ENCODE assay signal across 8 mouse cellular contexts in genomic region chr5:115907037-115908009, GRCm38 (mm10).
DNase-seq lines count a peak whose midpoint lies in the region; ATAC-seq and TF ChIP-seq lines count a peak whose summit lies in the region.

No protein-coding gene starts in this region.

- H3K4me3 ChIP-seq in forebrain, embryonic 16.5 days (replicated peaks; ENCODE audit: low read length) = peak overlapping the region; percentile 35
- peak overlapping the region; percentile 37 for H3K4me3 ChIP-seq in hindbrain, embryonic 14.5 days (replicated peaks; ENCODE audit: low read length)
- H3K4me3 ChIP-seq in midbrain, embryonic 10.5 days = peak overlapping the region; percentile 55
- H3K4me3 ChIP-seq in stomach, postnatal 0 days (ENCODE audit: low read depth, low read length) = peak overlapping the region; percentile 37

- no peaks in the 10 kb centered on the region for H3K27me3 ChIP-seq in forebrain, embryonic 16.5 days (replicated peaks; ENCODE audit: control insufficient read depth, insufficient read depth, low read length)
- no peaks in the 10 kb centered on the region for H3K27me3 ChIP-seq in hindbrain, embryonic 14.5 days (ENCODE audit: control insufficient read depth, insufficient read depth, low read length)
- no peaks in the 10 kb centered on the region for H3K27me3 ChIP-seq in midbrain, embryonic 10.5 days (ENCODE audit: low read depth, poor library complexity, severe bottlenecking)
- no peaks in the 10 kb centered on the region for H3K27me3 ChIP-seq in stomach, postnatal 0 days (ENCODE audit: control insufficient read depth, insufficient read depth, low read length)

- TF ChIP-seq EP300 in stomach, postnatal 0 days (optimal IDR thresholded peaks at IDR 0.05) = no peak

- WGBS in forebrain, embryonic 16.5 days = 4% methylated on average over 38 of the region's 38 CpGs
- WGBS in hindbrain, embryonic 14.5 days = 2% methylated on average over 38 of the region's 38 CpGs
- 5% methylated on average over 38 of the region's 38 CpGs for WGBS in midbrain, embryonic 10.5 days
- WGBS in stomach, postnatal 0 days = 9% methylated on average over 38 of the region's 38 CpGs

- no peak overlapping the region for H3K27ac ChIP-seq in forebrain, embryonic 16.5 days (ENCODE audit: low read length)
- peak overlapping the region; percentile 74; the same call in 1 of the 2 replicates for H3K27ac ChIP-seq in hindbrain, embryonic 14.5 days
- peak overlapping the region; percentile 58 for H3K27ac ChIP-seq in midbrain, embryonic 10.5 days (replicated peaks)
- H3K27ac ChIP-seq in stomach, postnatal 0 days (replicated peaks) = no peak overlapping the region

- DNase-seq in R1 (ENCODE audit: low read depth, low spot score) = peak; percentile 30
- peak; percentile 84 to 85 for DNase-seq in cerebellum, adult 18-20 months
- DNase-seq in hindbrain, embryonic 14.5 days (ENCODE audit: low spot score) = peak; percentile 52
- peak; percentile 72 to 82 for DNase-seq in left cerebral cortex, postnatal 25 days (ENCODE audit: low spot score in 2 of 2)
- peak; percentile 49 for DNase-seq in midbrain, embryonic 10.5 days (ENCODE audit: low spot score)
- peak; percentile 73 for DNase-seq in stomach, postnatal 0 days (ENCODE audit: low spot score)
- no peak for DNase-seq in c-Kit-positive CD71-positive TER-119-positive erythroid progenitor cells, embryonic 14.5 days (ENCODE audit: low spot score)

- H3K4me1 ChIP-seq in forebrain, embryonic 16.5 days (replicated peaks; ENCODE audit: control insufficient read depth, insufficient read depth, low read length) = peaks cover 29% of the 10 kb centered on the region
- peaks cover 15% of the 10 kb centered on the region for H3K4me1 ChIP-seq in hindbrain, embryonic 14.5 days (replicated peaks; ENCODE audit: control insufficient read depth, insufficient read depth, low read length)
- H3K4me1 ChIP-seq in midbrain, embryonic 10.5 days = peaks cover 45% of the 10 kb centered on the region
- H3K4me1 ChIP-seq in stomach, postnatal 0 days (replicated peaks; ENCODE audit: control insufficient read depth, insufficient read depth) = no peaks in the 10 kb centered on the region

- peak overlapping the region; percentile 82 for H3K4me2 ChIP-seq in forebrain, embryonic 16.5 days (ENCODE audit: low read length)
- H3K4me2 ChIP-seq in hindbrain, embryonic 14.5 days (replicated peaks) = peak overlapping the region; percentile 76
- H3K4me2 ChIP-seq in stomach, postnatal 0 days (replicated peaks; ENCODE audit: low read depth) = peak overlapping the region; percentile 66

- no peaks in the 10 kb centered on the region for H3K9me3 ChIP-seq in forebrain, embryonic 16.5 days (ENCODE audit: control insufficient read depth, low read length)
- no peaks in the 10 kb centered on the region for H3K9me3 ChIP-seq in hindbrain, embryonic 14.5 days (ENCODE audit: control insufficient read depth, low read length)
- H3K9me3 ChIP-seq in midbrain, embryonic 10.5 days (replicated peaks) = no peaks in the 10 kb centered on the region
- no peaks in the 10 kb centered on the region for H3K9me3 ChIP-seq in stomach, postnatal 0 days (ENCODE audit: control insufficient read depth, low read length)

- intact Hi-C loops in left cerebral cortex, postnatal 25 days (cut with DNase I) = loop anchor here (2.0 to 5.0 kb wide), 4 partner anchors 63 to 255 kb away; partner anchors contain the start of gene Cit

- H3K36me3 ChIP-seq in forebrain, embryonic 16.5 days (ENCODE audit: control insufficient read depth, insufficient read depth) = no peaks in the 10 kb centered on the region
- H3K36me3 ChIP-seq in hindbrain, embryonic 14.5 days (replicated peaks; ENCODE audit: control insufficient read depth, insufficient read depth) = no peaks in the 10 kb centered on the region
- H3K36me3 ChIP-seq in midbrain, embryonic 10.5 days = peaks cover 33% of the 10 kb centered on the region
- H3K36me3 ChIP-seq in stomach, postnatal 0 days (ENCODE audit: control insufficient read depth, insufficient read depth, low read length) = no peaks in the 10 kb centered on the region

- peak; percentile 64 for TF ChIP-seq CTCF in stomach, postnatal 0 days (IDR thresholded peaks at IDR 0.05; ENCODE audit: low read depth)

- H3K9ac ChIP-seq in forebrain, embryonic 16.5 days (replicated peaks; ENCODE audit: low read depth, low read length) = peak overlapping the region; percentile 51
- H3K9ac ChIP-seq in hindbrain, embryonic 14.5 days = peak overlapping the region; percentile 52
- H3K9ac ChIP-seq in stomach, postnatal 0 days (ENCODE audit: low read length) = peak overlapping the region; percentile 48

- ATAC-seq in forebrain, embryonic 16.5 days = peak; percentile 70
- ATAC-seq in hindbrain, embryonic 14.5 days (ENCODE audit: low FRiP score) = peak; percentile 58; the same call in 1 of the 2 replicates
- ATAC-seq in stomach, postnatal 0 days (ENCODE audit: low FRiP score, low TSS enrichment) = peak; percentile 79

Comparison
In these comparisons a context has a peak if more than half of its experiments do, and no peak if none do; other contexts are left out.
1. H3K27ac ChIP-seq: peak in hindbrain, embryonic 14.5 days (single experiment) and midbrain, embryonic 10.5 days (single experiment); none in forebrain, embryonic 16.5 days (single experiment) and stomach, postnatal 0 days (single experiment).
2. Peak in every context shown above with its lines, with median percentiles within 50 percentile points of each other: ATAC-seq, H3K4me2 ChIP-seq, H3K4me3 ChIP-seq and H3K9ac ChIP-seq.